Mouse (Mus musculus) forebrain, embryonic 12.5 days (tissue): Measurements from ENCODE around the gene Slc35a1. TPM values are rescaled to one million over a fixed set of nuclear protein-coding genes. Genes with fewer than 3 reads are reported as not detected.
A peak's percentile ranks its signal among the peaks of the same experiment; 100 is the strongest.

Experiments
- ATAC-seq: fragments of 200-750 bp; cut with Nextera tagmentation; 2 replicates; pipeline ENCODE4 v1.8.0; 2017; ENCODE audit warnings: moderate TSS enrichment; ENCODE audit not compliant: low FRiP score
- H3K27ac ChIP-seq: fragments of 300-500 bp; sonication (generic); 2 replicates; pipeline ENCODE4 v1.5.1; 2016; ENCODE audit warnings: mild to moderate bottlenecking
- H3K27me3 ChIP-seq: fragments of 300-500 bp; sonication (generic); 2 replicates; pipeline ENCODE4 v1.6.1; 2016; ENCODE audit warnings: mild to moderate bottlenecking
- H3K36me3 ChIP-seq: fragments of 300-500 bp; sonication (generic); replicated peaks from 2 replicates; pipeline ENCODE4 v1.6.1; 2016; ENCODE audit warnings: mild to moderate bottlenecking
- H3K4me1 ChIP-seq: fragments of 300-500 bp; sonication (generic); 2 replicates; pipeline ENCODE4 v1.6.1; 2016
- H3K4me2 ChIP-seq: fragments of 300-500 bp; sonication (generic); 2 replicates; pipeline ENCODE4 v1.6.1; 2016; ENCODE audit warnings: mild to moderate bottlenecking, moderate library complexity
- H3K4me3 ChIP-seq: fragments of 300-500 bp; sonication (generic); replicated peaks from 2 replicates; pipeline ENCODE4 v1.5.1; 2016; ENCODE audit warnings: mild to moderate bottlenecking
- H3K9ac ChIP-seq: fragments of 300-500 bp; sonication (generic); 2 replicates; pipeline ENCODE4 v1.6.1; 2016; ENCODE audit warnings: mild to moderate bottlenecking
- H3K9me3 ChIP-seq: fragments of 300-500 bp; sonication (generic); 2 replicates; pipeline ENCODE4 v1.6.1; 2016
- WGBS: fragments of 180-500 bp; shearing (Covaris S2); methylation state at CpG from one replicate; pipeline ENCODE4 v1.1.7; 2016; 5-methylcytosine and 5-hydroxymethylcytosine counted together
- polyA plus RNA-seq: library from polyadenylated mRNA; unstranded; fragments of >200 nt; fragmentation: Nextera tagmentation; extraction: Ambion mirVana; gene quantifications from 2 replicates; pipeline ENCODE4 v1.2.1, GENCODE M21; 2016

Slc35a1 gene
- polyA plus RNA-seq, 1 experiment from 2014 or later, result 50.8 TPM

- Histone ChIP-seq H3K4me1 (no peaks in the 10 kb centered on the region), H3K27me3 (no peaks in the 10 kb centered on the region), H3K27ac (no peak overlapping the region), H3K4me2 (no peak overlapping the region), H3K9ac (no peak overlapping the region), H3K4me3 (no peak overlapping the region), H3K36me3 (peaks cover 21% of the 10 kb centered on the region), H3K9me3 (no peaks in the 10 kb centered on the region)
- WGBS, result 85% methylated on average over 5 of the region's 5 CpGs
- ATAC-seq, result no peak
These were observed 47.4 kb downstream of the Slc35a1 start for GRCm38 (mm10) chr4:34639745-34640364.

GRCm38 (mm10) chr4:34637851-34638250, 49.4 kb downstream of the Slc35a1 start:
- no peak overlapping the region for H3K27ac ChIP-seq
- no peak for ATAC-seq
- 91% methylated on average over 4 of the region's 4 CpGs for WGBS

GRCm38 (mm10) chr4:34637386-34637785, 49.9 kb downstream of the Slc35a1 start:
- Histone ChIP-seq H3K9me3 (no peaks in the 10 kb centered on the region), H3K4me2 (no peak overlapping the region), H3K27ac (no peak overlapping the region), H3K4me1 (no peaks in the 10 kb centered on the region), H3K4me3 (no peak overlapping the region), H3K27me3 (no peaks in the 10 kb centered on the region), H3K9ac (no peak overlapping the region), H3K36me3 (peaks cover 22% of the 10 kb centered on the region)
- ATAC-seq, result no peak
- 95% methylated on average over 7 of the region's 7 CpGs for WGBS

More at GRCm38 (mm10) chr4:34637851-34638250, 49.4 kb downstream of the Slc35a1 start:
- Histone ChIP-seq H3K4me3 (no peak overlapping the region), H3K36me3 (peaks cover 23% of the 10 kb centered on the region), H3K4me2 (no peak overlapping the region), H3K4me1 (no peaks in the 10 kb centered on the region), H3K9ac (no peak overlapping the region), H3K27me3 (no peaks in the 10 kb centered on the region), H3K9me3 (no peaks in the 10 kb centered on the region)

- no peak for ATAC-seq
- no peak overlapping the region for H3K9ac ChIP-seq
- no peaks in the 10 kb centered on the region for H3K9me3 ChIP-seq
- 90% methylated on average over 5 of the region's 5 CpGs for WGBS
- H3K4me2 ChIP-seq, result no peak overlapping the region
- H3K4me1 ChIP-seq, result no peaks in the 10 kb centered on the region
- peaks cover 31% of the 10 kb centered on the region for H3K36me3 ChIP-seq
- H3K27ac ChIP-seq, result no peak overlapping the region
- no peak overlapping the region for H3K4me3 ChIP-seq
- H3K27me3 ChIP-seq, result no peaks in the 10 kb centered on the region
These were observed 51.2 kb downstream of the Slc35a1 start for GRCm38 (mm10) chr4:34636036-34636435.

- 93% methylated on average over 7 of the region's 7 CpGs for WGBS
- H3K36me3 ChIP-seq, result peaks cover 23% of the 10 kb centered on the region
- H3K4me2 ChIP-seq, result no peak overlapping the region
- H3K4me1 ChIP-seq, result no peaks in the 10 kb centered on the region
- H3K4me3 ChIP-seq, result no peak overlapping the region
- H3K9me3 ChIP-seq, result no peaks in the 10 kb centered on the region
- no peak overlapping the region for H3K9ac ChIP-seq
- ATAC-seq, result no peak
- H3K27me3 ChIP-seq, result no peaks in the 10 kb centered on the region
- H3K27ac ChIP-seq, result no peak overlapping the region
These were observed 53.1 kb downstream of the Slc35a1 start for GRCm38 (mm10) chr4:34634129-34634528.

GRCm38 (mm10) chr4:34629956-34630355, 57.3 kb downstream of the Slc35a1 start:
- 94% methylated on average over 1 of the region's 1 CpGs for WGBS

GRCm38 (mm10) chr4:34626401-34626800, 60.8 kb downstream of the Slc35a1 start:
- Histone ChIP-seq H3K9ac (no peak overlapping the region), H3K9me3 (no peaks in the 10 kb centered on the region), H3K4me1 (no peaks in the 10 kb centered on the region), H3K27me3 (no peaks in the 10 kb centered on the region), H3K36me3 (peaks cover 37% of the 10 kb centered on the region), H3K27ac (no peak overlapping the region), H3K4me2 (no peak overlapping the region), H3K4me3 (no peak overlapping the region)
- ATAC-seq, result no peak
- 85% methylated on average over 6 of the region's 6 CpGs for WGBS

More at GRCm38 (mm10) chr4:34629956-34630355, 57.3 kb downstream of the Slc35a1 start:
- Histone ChIP-seq H3K27ac (no peak overlapping the region), H3K4me1 (no peaks in the 10 kb centered on the region), H3K4me2 (no peak overlapping the region), H3K9me3 (no peaks in the 10 kb centered on the region), H3K4me3 (no peak overlapping the region), H3K36me3 (peaks cover 38% of the 10 kb centered on the region), H3K27me3 (no peaks in the 10 kb centered on the region), H3K9ac (no peak overlapping the region)
- no peak for ATAC-seq

DNA sequence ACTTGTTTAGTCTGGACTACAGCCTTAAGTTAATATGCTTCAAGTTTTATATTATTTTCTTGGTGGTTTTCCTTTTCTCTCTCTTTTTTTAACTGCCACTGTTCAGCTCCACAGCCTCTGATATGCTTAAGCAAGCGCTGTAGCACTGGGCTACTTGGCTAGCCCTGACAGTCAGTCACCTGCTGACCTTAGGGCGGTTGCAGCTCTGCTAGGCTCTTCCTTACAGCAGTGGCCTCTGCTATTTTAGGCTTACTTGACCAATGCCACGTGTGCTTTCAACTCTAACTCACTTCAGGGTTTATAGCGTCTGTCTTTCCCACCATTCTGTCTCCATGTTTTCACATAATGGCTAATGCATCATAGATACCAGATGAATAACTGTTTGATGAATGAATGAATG, 61.7 kb downstream of the Slc35a1 start:
- Histone ChIP-seq H3K9me3 (no peaks in the 10 kb centered on the region), H3K27ac (no peak overlapping the region), H3K36me3 (peaks cover 31% of the 10 kb centered on the region), H3K4me3 (no peak overlapping the region), H3K27me3 (no peaks in the 10 kb centered on the region), H3K4me2 (no peak overlapping the region), H3K4me1 (no peaks in the 10 kb centered on the region), H3K9ac (no peak overlapping the region)
- 88% methylated on average over 4 of the region's 4 CpGs for WGBS
- no peak for ATAC-seq

DNA sequence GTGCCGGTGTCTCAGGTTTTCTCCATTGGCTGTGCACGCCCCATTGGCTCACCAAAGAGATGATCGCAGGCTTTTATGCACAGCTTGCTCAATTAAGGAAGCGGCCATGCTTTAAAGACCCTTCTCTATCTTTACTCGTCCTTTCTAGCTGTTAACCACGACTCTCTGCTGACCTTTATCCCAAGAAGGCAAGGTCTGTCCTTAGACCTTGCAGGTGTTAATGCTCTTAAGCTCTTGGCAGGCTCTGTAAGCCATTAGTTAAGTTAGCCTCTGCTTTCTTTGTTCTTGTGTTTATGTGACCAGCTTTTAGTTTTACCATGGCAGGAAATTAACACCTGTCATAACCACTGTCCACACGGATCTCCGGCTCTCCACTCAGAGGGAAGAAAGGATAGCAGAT, 71.1 kb downstream of the Slc35a1 start:
- H3K9ac ChIP-seq, result peak overlapping the region; percentile 89; the same call in 1 of the 2 replicates
- H3K4me3 ChIP-seq, result peak overlapping the region; percentile 80
- no peaks in the 10 kb centered on the region for H3K27me3 ChIP-seq
- no peak for ATAC-seq
- H3K9me3 ChIP-seq, result no peaks in the 10 kb centered on the region
- peak overlapping the region; percentile 88 for H3K4me2 ChIP-seq
- H3K4me1 ChIP-seq, result peaks cover 23% of the 10 kb centered on the region
- 36% methylated on average over 8 of the region's 8 CpGs for WGBS
- no peaks in the 10 kb centered on the region for H3K36me3 ChIP-seq
- H3K27ac ChIP-seq, result no peak overlapping the region

DNA sequence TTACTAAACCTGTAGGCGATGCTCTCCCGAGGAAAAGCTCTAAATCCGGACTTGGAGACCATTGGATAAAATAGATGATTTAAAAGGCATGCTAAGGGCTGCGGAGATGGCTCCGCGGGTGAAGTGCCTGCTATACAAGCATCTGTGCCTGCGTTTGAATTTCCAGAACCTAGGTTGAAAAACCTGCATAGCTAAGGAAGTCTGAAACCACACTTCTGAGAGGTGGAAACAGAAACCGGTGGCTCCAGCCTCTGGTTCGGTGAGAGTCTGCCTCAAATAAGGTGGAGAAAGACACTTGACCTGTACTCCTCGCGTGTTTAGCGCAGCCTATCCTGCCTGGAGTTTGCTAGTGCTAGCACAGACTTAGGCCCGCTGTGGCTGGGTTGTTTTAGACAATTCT, 71.9 kb downstream of the Slc35a1 start:
- H3K4me3 ChIP-seq, result peak overlapping the region; percentile 80
- H3K9ac ChIP-seq, result peak overlapping the region; percentile 89
- H3K27ac ChIP-seq, result no peak overlapping the region
- H3K4me1 ChIP-seq, result peaks cover 23% of the 10 kb centered on the region
- no peaks in the 10 kb centered on the region for H3K36me3 ChIP-seq
- WGBS, result 4% methylated on average over 13 of the region's 13 CpGs
- H3K4me2 ChIP-seq, result peak overlapping the region; percentile 88
- H3K27me3 ChIP-seq, result no peaks in the 10 kb centered on the region
- H3K9me3 ChIP-seq, result no peaks in the 10 kb centered on the region
- peak; percentile 10; the same call in 1 of the 2 replicates for ATAC-seq

DNA sequence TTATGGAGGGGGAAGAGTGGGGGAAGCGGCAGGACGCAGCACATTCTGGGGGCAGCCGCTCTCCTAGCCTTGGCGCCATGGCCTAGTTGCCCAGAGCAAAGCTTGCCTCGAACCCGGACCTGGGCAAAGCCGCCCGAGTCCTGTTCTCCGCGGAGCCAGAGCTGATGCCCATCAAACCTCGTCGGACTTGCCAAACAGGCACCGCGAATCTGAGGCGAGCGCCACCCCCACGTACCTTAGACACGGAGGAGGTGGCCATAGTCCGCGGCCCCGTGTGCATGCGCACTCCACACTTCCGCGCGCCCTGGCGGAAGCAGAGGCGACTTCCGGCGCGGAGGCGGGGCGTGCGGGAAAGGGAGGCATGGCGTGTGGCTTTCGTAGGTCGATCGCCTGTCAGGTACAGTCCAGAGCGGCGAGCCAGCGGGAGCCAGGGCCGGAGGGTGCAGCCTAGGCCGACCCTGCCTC, 72.6 kb downstream of the Slc35a1 start, which contains the start of the genes Orc3 and Rars2:
Gene Orc3 (minus strand): TSS at position 315 of the 465 bp plus-strand sequence.
Gene Rars2 (plus strand): TSS at position 328 of the 465 bp plus-strand sequence.
- H3K9ac ChIP-seq, result peak within 1 kb of the TSS; percentile 89
- peak within 1 kb of the TSS; percentile 88 for H3K4me2 ChIP-seq
- peaks cover 23% of the 10 kb centered on the region for H3K4me1 ChIP-seq
- ATAC-seq, result peak; percentile 98
- peaks cover 2% of the 10 kb centered on the region for H3K36me3 ChIP-seq
- H3K27ac ChIP-seq, result peak within 1 kb of the TSS; percentile 85
- under 1% methylated on average over 38 of the region's 42 CpGs for WGBS
- H3K4me3 ChIP-seq, result peak within 1 kb of the TSS; percentile 80
- H3K9me3 ChIP-seq, result no peaks in the 10 kb centered on the region
- H3K27me3 ChIP-seq, result no peaks in the 10 kb centered on the region

- ATAC-seq, result no peak
- H3K9ac ChIP-seq, result peak overlapping the region; percentile 89
- H3K36me3 ChIP-seq, result peaks cover 4% of the 10 kb centered on the region
- 77% methylated on average over 6 of the region's 6 CpGs for WGBS
- no peaks in the 10 kb centered on the region for H3K27me3 ChIP-seq
- peak overlapping the region; percentile 80 for H3K4me3 ChIP-seq
- H3K4me1 ChIP-seq, result peaks cover 23% of the 10 kb centered on the region
- H3K4me2 ChIP-seq, result peak overlapping the region; percentile 88
- no peak overlapping the region for H3K27ac ChIP-seq
- H3K9me3 ChIP-seq, result no peaks in the 10 kb centered on the region
These were observed 73.6 kb downstream of the Slc35a1 start for GRCm38 (mm10) chr4:34613571-34614145.
